Mouse (Mus musculus): Measurements from ENCODE around the gene Sertad4. TPM values are rescaled to one million over a fixed set of nuclear protein-coding genes. Genes with fewer than 3 reads are reported as not detected.

The Sertad4 gene
- polyA plus RNA-seq, 1 experiment from 2014 or later: 0.93 TPM

DNA sequence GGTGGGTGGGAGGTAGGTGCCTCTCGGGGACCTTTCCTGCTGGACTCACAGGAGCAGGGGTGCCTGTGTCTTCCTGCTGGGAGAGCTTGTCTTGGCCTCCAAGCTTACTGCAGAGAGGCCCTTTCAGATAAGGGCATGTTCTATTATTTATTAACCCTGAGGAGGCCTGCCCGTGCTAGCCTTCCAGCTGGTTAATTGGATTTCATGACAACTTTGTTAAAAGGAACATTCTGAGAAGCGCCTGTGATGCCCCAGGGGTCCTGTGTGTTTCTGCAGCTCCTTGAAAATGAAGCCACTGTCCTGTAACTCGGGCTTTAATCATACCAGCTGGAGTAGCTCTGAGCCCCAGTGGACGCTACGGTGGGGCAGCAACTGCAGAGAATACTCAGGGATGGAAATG, 25.1 kb downstream of the Sertad4 start:
- ATAC-seq (ENCODE audit: low read depth): no peak
- 51% methylated on average over 6 of the region's 6 CpGs for WGBS (ENCODE audit: insufficient replicate concordance)
- no peak for DNase-seq

DNA sequence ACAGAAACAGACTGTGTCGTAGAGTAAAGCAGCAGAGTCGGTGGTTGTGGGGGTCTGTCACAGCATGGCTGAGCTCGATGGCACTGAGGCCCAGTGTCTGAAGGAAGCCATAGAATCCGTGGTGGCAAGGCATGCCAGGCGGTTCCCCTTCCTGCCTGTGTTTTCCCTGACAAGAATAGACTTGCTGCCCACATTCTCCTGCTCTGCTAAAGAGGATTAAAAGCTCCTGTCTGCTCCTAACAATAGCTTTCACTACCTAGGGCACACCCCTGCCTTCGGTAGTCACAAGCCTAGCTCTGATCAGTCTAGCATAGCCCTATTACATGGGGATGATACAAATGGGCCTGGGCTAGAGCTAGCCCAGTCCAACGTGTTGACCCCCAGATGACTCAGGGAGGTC, 26.6 kb downstream of the Sertad4 start:
- no peak overlapping the region for H3K27ac ChIP-seq
- H3K4me2 ChIP-seq: no peak overlapping the region
- H3K9me3 ChIP-seq (replicated peaks): 0 out of 2 replicates have a peak, but pooled peaks cover 3% of the 10 kb centered on the region
- ATAC-seq (ENCODE audit: low read depth): no peak
- DNase-seq: no peak
- H3K27me3 ChIP-seq: peaks cover 23% of the 10 kb centered on the region
- H3K4me1 ChIP-seq (replicated peaks): peaks cover 28% of the 10 kb centered on the region
- H3K36me3 ChIP-seq: no peaks in the 10 kb centered on the region
- no peak overlapping the region for H3K9ac ChIP-seq
- 52% methylated on average over 7 of the region's 7 CpGs for WGBS (ENCODE audit: insufficient replicate concordance)
- no peak overlapping the region for H3K4me3 ChIP-seq (replicated peaks)

More for the DNA sequence above, 25.1 kb downstream of the Sertad4 start:
- no peak overlapping the region for H3K4me2 ChIP-seq
- H3K9me3 ChIP-seq (replicated peaks): no peaks in the 10 kb centered on the region
- H3K36me3 ChIP-seq: no peaks in the 10 kb centered on the region
- H3K4me3 ChIP-seq (replicated peaks): no peak overlapping the region
- H3K4me1 ChIP-seq (replicated peaks): peaks cover 43% of the 10 kb centered on the region
- no peak overlapping the region for H3K27ac ChIP-seq
- H3K9ac ChIP-seq: no peak overlapping the region
- H3K27me3 ChIP-seq: peaks cover 38% of the 10 kb centered on the region

DNA sequence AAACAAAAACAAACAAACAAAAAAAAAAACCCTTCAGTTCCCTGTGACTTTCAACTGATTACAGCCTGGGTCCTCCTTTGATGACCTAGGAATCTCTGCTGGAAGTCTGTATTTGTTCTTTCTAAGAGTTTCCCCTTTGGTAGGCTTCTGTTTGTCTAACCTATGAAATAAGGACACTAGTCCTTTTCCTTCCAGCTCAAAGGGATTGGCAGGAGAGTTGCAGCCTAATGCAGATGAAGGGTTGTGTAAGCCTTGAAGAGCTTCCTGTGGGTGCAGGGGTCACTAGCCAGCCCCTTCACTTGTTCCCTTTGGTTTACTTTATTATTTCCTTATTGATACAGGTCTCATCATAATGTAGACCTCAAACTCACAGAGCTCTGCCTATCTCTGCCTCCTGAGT, 27.6 kb downstream of the Sertad4 start:
- Histone ChIP-seq H3K27ac (no peak overlapping the region), H3K9ac (no peak overlapping the region), H3K27me3 (peaks cover 13% of the 10 kb centered on the region), H3K36me3 (no peaks in the 10 kb centered on the region), H3K4me2 (no peak overlapping the region), H3K9me3 (replicated peaks) (0 out of 2 replicates have a peak, but pooled peaks cover 3% of the 10 kb centered on the region), H3K4me3 (replicated peaks) (no peak overlapping the region), H3K4me1 (replicated peaks) (peaks cover 20% of the 10 kb centered on the region)
- no peak for DNase-seq
- no peak for ATAC-seq (ENCODE audit: low read depth)

DNA sequence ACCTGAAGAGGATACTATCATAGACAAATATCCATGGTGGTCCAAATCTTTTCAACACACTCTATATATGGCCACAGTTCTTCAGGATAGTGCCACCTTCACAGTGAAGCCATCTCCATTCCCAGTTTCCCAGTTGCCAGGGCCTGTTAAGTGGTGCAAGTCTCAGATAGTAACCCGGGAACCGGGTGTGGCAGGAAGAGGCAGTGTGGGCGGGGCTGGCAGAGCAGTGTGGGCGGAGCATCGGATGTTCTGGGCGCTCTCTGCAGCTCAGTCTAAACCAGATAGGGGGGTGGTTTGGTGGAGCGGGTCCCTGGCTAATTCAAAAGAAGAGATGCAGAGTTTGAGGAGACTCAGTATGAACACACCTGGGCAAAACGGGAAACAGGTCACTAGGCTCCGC, 29.8 kb downstream of the Sertad4 start:
- 0 out of 2 replicates have a peak overlapping the region, but pooled peaks have one; percentile 13 for H3K4me2 ChIP-seq
- DNase-seq: peak; percentile 69

DNA sequence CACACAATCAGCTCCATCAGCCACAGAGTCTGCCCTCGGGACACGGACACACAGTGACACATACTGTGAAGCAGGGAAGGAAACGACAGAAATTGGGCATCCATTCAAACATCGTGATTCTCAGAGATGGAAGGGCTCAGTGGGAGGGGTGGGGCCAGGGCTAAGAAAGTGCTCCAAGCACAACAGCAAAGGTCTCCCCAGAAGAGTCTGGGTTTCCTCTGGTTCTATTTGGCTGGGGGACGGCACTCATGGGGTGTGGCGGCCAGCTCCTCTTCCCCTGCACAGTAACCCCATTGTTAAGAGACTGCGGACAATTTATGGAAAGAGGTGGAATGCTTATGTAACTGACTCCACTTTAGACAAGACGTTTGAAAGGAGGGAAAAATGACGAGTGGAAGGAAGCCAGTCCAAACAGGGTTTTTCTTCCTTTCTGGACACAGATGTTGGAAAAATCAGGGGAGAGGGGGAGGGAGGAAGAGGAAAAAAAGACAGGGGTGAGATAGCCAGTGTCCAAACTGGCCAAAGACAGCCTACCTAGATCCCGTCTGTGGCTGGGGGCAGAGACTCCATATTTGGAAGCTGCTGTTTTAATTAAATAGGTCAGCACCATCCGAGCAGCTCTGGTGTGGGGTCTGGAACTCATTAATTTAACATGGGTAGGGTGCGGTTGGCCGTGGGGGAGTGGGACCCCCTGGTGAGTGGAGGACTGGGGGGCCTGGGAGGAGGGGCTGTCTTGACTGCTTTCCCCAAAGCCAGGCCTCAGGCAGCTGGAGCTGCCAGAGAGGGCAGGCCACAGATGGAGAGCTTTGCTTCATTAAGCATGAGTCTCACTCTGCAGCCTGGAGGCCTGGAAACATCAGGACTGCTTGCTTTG, 32.7 kb downstream of the Sertad4 start:
- Histone ChIP-seq H3K9ac (no peak overlapping the region), H3K27me3 (no peaks in the 10 kb centered on the region), H3K4me2 (no peak overlapping the region), H3K9me3 (replicated peaks) (0 out of 2 replicates have a peak, but pooled peaks cover 3% of the 10 kb centered on the region), H3K36me3 (no peaks in the 10 kb centered on the region), H3K4me3 (replicated peaks) (no peak overlapping the region), H3K27ac (no peak overlapping the region), H3K4me1 (replicated peaks) (peaks cover 13% of the 10 kb centered on the region)
- 51% methylated on average over 13 of the region's 13 CpGs for WGBS (ENCODE audit: insufficient replicate concordance)
- no peak for ATAC-seq (ENCODE audit: low read depth)
- no peak for DNase-seq

More for the DNA sequence above, 29.8 kb downstream of the Sertad4 start:
- Histone ChIP-seq H3K9ac (no peak overlapping the region), H3K27me3 (no peaks in the 10 kb centered on the region), H3K4me3 (replicated peaks) (no peak overlapping the region), H3K4me1 (replicated peaks) (peaks cover 20% of the 10 kb centered on the region), H3K27ac (no peak overlapping the region), H3K9me3 (replicated peaks) (0 out of 2 replicates have a peak, but pooled peaks cover 3% of the 10 kb centered on the region), H3K36me3 (no peaks in the 10 kb centered on the region)
- ATAC-seq (ENCODE audit: low read depth): peak; percentile 86
- 16% methylated on average over 9 of the region's 9 CpGs for WGBS (ENCODE audit: insufficient replicate concordance)

DNA sequence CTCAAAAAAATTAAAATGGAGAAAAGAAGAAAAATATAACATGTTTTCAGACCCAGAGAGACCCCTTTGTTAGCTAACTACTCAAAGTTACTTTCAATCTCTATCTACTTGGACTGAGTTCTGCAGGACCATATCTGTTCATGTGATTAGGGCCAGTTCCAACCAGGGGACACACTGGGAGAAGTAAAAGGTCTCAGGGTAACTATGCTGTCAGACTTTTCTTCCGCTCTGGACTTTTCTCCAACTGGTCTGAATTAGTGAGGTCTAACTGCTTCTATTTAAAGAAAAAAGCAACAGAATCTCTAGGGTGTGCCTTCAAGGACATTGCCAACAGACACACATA, 33.3 kb downstream of the Sertad4 start:
- DNase-seq (no peak), ATAC-seq (ENCODE audit: low read depth) (no peak)
- H3K9me3 ChIP-seq (replicated peaks): 0 out of 2 replicates have a peak, but pooled peaks cover 3% of the 10 kb centered on the region
- H3K27ac ChIP-seq: no peak overlapping the region
- no peak overlapping the region for H3K4me3 ChIP-seq (replicated peaks)
- H3K4me1 ChIP-seq (replicated peaks): peaks cover 13% of the 10 kb centered on the region
- no peak overlapping the region for H3K4me2 ChIP-seq
- 82% methylated on average over 1 of the region's 1 CpGs for WGBS (ENCODE audit: insufficient replicate concordance)
- no peak overlapping the region for H3K9ac ChIP-seq
- H3K36me3 ChIP-seq: no peaks in the 10 kb centered on the region
- no peaks in the 10 kb centered on the region for H3K27me3 ChIP-seq

DNA sequence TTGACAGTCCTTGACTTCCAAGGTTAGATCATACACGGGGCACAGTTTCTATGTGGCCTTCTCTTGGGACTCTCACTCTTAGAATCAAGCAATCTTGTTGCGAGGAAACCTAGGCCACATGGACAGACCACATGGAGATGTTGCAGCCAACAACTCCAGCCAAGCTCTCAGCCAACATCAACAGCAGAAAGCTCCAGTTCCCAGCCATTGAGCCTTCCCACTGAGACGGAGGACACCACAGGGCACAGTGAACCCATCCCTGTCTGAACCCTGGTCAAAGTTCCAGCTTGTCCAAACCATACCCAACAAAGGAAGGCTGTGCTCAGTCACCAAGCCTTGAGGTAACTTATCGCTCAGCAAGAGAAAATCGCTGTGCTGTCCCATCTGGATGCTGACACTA, 37.2 kb downstream of the Sertad4 start:
- WGBS (ENCODE audit: insufficient replicate concordance): 71% methylated on average over 5 of the region's 5 CpGs
- no peak overlapping the region for H3K27ac ChIP-seq
- ATAC-seq (ENCODE audit: low read depth): no peak
- no peaks in the 10 kb centered on the region for H3K27me3 ChIP-seq
- no peak for DNase-seq
- no peak overlapping the region for H3K4me2 ChIP-seq
- no peak overlapping the region for H3K4me3 ChIP-seq (replicated peaks)
- H3K9me3 ChIP-seq (replicated peaks): no peaks in the 10 kb centered on the region
- no peaks in the 10 kb centered on the region for H3K4me1 ChIP-seq (replicated peaks)
- no peaks in the 10 kb centered on the region for H3K36me3 ChIP-seq
- no peak overlapping the region for H3K9ac ChIP-seq

DNA sequence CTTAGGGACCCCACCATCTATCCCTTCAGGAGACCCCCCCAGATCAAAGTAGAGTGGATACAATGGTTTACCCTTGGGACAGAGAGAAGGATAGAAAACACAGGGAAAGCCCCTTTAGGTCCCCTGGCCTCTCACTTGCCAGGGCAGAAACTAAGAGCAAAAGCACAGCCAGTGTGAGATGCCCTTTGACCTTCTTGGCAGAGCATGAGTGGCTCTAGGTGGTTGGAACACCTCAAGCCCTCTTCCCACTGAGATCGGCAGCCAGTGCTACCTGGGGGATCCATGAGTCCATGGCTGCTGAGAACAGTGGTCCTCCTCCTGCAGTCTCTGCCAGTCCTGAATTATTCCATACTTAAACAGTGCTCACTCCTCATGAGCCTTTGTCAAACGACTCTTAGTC, 39.8 kb downstream of the Sertad4 start:
- Histone ChIP-seq H3K4me2 (no peak overlapping the region), H3K36me3 (no peaks in the 10 kb centered on the region), H3K9me3 (replicated peaks) (no peaks in the 10 kb centered on the region), H3K9ac (no peak overlapping the region), H3K4me3 (replicated peaks) (no peak overlapping the region), H3K4me1 (replicated peaks) (no peaks in the 10 kb centered on the region), H3K27me3 (no peaks in the 10 kb centered on the region), H3K27ac (no peak overlapping the region)
- no peak for ATAC-seq (ENCODE audit: low read depth)
- WGBS (ENCODE audit: insufficient replicate concordance): 40% methylated on average over 2 of the region's 2 CpGs
- no peak for DNase-seq

DNA sequence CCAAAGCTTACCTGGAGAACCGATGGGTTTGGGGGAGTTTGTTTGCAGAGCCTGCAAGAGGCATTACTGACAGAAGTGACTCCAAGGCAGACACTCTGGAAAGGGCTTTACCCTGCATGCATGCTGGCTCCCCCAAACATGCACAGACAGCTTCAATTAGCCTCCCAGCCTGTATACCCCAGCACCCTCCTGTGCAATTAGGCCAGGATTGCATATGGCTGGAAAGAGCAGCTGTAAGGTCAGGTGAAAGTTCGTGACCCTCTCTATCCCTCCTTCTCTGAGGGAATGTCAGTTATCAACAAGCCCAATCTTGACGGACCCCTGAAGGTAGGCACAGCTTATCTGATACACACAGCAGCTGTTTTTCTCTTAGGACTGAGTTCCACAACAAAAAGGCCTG, 40.9 kb downstream of the Sertad4 start:
- Histone ChIP-seq H3K27me3 (no peaks in the 10 kb centered on the region), H3K9ac (no peak overlapping the region), H3K4me2 (no peak overlapping the region), H3K4me1 (replicated peaks) (no peaks in the 10 kb centered on the region), H3K36me3 (no peaks in the 10 kb centered on the region), H3K9me3 (replicated peaks) (no peaks in the 10 kb centered on the region), H3K27ac (no peak overlapping the region), H3K4me3 (replicated peaks) (no peak overlapping the region)
- no peak for DNase-seq
- no peak for ATAC-seq (ENCODE audit: low read depth)
- WGBS (ENCODE audit: insufficient replicate concordance): 31% methylated on average over 3 of the region's 3 CpGs

DNA sequence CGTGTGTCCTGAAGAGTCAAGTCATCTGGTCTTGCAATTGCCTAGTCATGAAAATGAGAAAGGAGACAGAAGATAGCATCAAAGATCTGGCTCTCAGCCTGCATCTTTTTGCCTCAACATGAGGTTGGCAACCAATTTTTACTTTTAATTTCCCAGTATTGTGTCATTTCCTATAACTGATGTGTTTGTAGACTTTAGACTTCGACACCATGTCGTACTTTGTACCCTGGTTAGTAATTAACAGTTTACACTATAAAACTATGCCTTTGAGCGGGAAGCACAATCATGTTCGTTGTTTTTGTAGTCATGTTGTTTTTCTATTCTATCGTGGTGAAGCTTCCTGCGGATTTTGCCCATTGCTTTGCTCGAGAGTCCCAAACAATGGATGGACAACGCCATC, 42.8 kb downstream of the Sertad4 start:
- no peaks in the 10 kb centered on the region for H3K36me3 ChIP-seq
- H3K9me3 ChIP-seq (replicated peaks): no peaks in the 10 kb centered on the region
- no peak overlapping the region for H3K9ac ChIP-seq
- ATAC-seq (ENCODE audit: low read depth): no peak
- H3K27me3 ChIP-seq: no peaks in the 10 kb centered on the region
- H3K4me1 ChIP-seq (replicated peaks): no peaks in the 10 kb centered on the region
- DNase-seq: no peak
- no peak overlapping the region for H3K4me2 ChIP-seq
- H3K27ac ChIP-seq: no peak overlapping the region
- WGBS (ENCODE audit: insufficient replicate concordance): 77% methylated on average over 9 of the region's 9 CpGs
- no peak overlapping the region for H3K4me3 ChIP-seq (replicated peaks)

DNA sequence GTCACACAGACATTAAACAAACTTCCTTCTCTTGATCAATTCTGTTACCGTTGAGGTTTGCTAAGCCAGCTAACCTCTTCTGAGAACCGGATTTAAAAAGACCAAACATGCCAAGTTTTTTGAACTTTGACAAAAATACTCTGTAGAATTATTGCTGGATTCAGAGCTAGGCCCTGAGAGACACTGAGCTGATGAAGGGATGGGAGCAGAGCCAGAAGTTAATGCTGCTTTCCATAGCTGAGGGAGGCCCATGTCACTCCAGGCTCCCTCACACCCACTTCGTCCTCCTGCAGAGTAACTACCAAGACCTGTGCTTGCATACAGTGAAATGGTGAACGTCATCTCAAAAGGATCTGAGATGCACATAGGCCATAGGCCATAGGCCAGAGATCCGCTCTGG, 43.3 kb downstream of the Sertad4 start:
- Histone ChIP-seq H3K27me3 (no peaks in the 10 kb centered on the region), H3K36me3 (no peaks in the 10 kb centered on the region), H3K27ac (no peak overlapping the region), H3K9me3 (replicated peaks) (no peaks in the 10 kb centered on the region), H3K4me1 (replicated peaks) (no peaks in the 10 kb centered on the region), H3K4me3 (replicated peaks) (no peak overlapping the region), H3K4me2 (no peak overlapping the region), H3K9ac (no peak overlapping the region)
- WGBS (ENCODE audit: insufficient replicate concordance): 72% methylated on average over 5 of the region's 5 CpGs
- no peak for ATAC-seq (ENCODE audit: low read depth)
- DNase-seq: no peak
